ENCODE assay signal across 33 mouse cellular contexts in the genomic region with DNA sequence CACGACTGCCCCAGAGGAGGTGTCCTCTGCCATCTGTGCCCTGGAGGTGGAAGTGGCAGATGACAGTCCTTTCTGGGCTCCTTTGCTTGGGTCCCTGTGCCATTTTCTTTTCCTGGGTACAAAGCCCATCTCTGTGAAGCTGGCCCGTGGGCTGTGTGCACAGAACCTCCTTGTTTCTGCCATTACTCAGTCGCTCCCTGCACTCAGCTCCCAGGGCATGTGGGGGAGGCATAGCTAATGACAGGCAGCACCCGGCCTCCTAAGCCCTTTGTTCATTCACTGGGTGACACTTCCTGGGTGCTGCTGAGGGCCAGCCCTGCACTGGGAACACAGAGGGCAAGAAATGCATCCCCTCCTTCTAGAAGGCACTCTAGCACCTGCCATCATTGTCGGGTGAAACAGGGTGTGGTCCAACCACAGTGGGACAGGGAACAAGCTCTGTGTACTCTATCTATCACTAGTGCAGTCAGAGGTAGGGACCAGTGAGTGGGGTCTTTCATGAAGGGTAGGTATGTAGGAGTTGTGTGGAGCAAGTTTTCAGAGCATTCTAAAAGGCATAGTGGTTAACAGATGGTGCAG.
DNase-seq lines count a peak whose midpoint lies in the region; ATAC-seq and TF ChIP-seq lines count a peak whose summit lies in the region.
"Had no signal": no experiment of that assay in that cellular context is flagged by ENCODE, and none has a peak within 500 bp of the region (broad histone marks: within the 10 kb centered on the region; RNA-seq: fewer than 3 reads in every experiment).

No protein-coding gene starts in this region.

- no peaks in the 10 kb centered on the region for H3K9me3 ChIP-seq in forebrain, embryonic 10.5 days
- H3K9me3 ChIP-seq in forebrain, embryonic 12.5 days, result no peaks in the 10 kb centered on the region
- H3K9me3 ChIP-seq: forebrain, embryonic 13.5 days; limb, embryonic 10.5 days; limb, embryonic 15.5 days; neural tube, embryonic 12.5 days; stomach, embryonic 15.5 days had no signal

- H3K4me3 ChIP-seq in forebrain, embryonic 10.5 days, result no peak overlapping the region
- no peak overlapping the region for H3K4me3 ChIP-seq in forebrain, embryonic 12.5 days (replicated peaks)
- no peak overlapping the region for H3K4me3 ChIP-seq in myocyte
- H3K4me3 ChIP-seq: erythroblast, embryonic 14.5 days; forebrain, embryonic 13.5 days; heart, embryonic 12.5 days; limb, embryonic 10.5 days; limb, embryonic 15.5 days; neural tube, embryonic 12.5 days; stomach, embryonic 15.5 days had no signal

- DNase-seq in forebrain, embryonic 10.5 days (ENCODE audit: extremely low spot score, low spot score), result no peak
- DNase-seq in layer of hippocampus, adult 9-11 months, result peak; percentile 85
- no peak for DNase-seq in layer of hippocampus, postnatal 10 days (ENCODE audit: low spot score in 2 of 2)
- DNase-seq in ovary, postnatal 36 days (ENCODE audit: low spot score), result no peak
- DNase-seq in heart, adult 9 months (ENCODE audit: low spot score in 2 of 2), result no peak
- DNase-seq: adrenal gland, postnatal 10 days; cerebellum, adult 11-12 months; cerebellum, adult 9-11 months; gastrocnemius, postnatal 25 days; heart, adult 18-20 months; heart, postnatal 4 days; kidney, adult 11 months; kidney, postnatal 14 days; lung, embryonic 14.5 days; lung, postnatal 14 days; midbrain, embryonic 14.5 days; right cerebral cortex, postnatal 14 days; thymus, adult 18-20 months; thymus, postnatal 4 days had no signal

- ATAC-seq in forebrain, embryonic 12.5 days (ENCODE audit: low FRiP score), result no peak
- peak; percentile 16 for ATAC-seq in activated CD4-positive, CD25-positive, alpha-beta regulatory T cell, adult 4 months
- ATAC-seq: forebrain, embryonic 13.5 days; inflammation-experienced regulatory T-cells, adult 6 months had no signal

- H3K9ac ChIP-seq in forebrain, embryonic 12.5 days, result no peak overlapping the region
- H3K9ac ChIP-seq: forebrain, embryonic 13.5 days; heart, embryonic 12.5 days; hindbrain, embryonic 14.5 days; limb, embryonic 15.5 days; liver, embryonic 14.5 days; lung, embryonic 14.5 days; neural tube, embryonic 12.5 days; stomach, embryonic 15.5 days had no signal

- H3K36me3 ChIP-seq in forebrain, embryonic 10.5 days (replicated peaks), result no peaks in the 10 kb centered on the region
- no peaks in the 10 kb centered on the region for H3K36me3 ChIP-seq in forebrain, embryonic 12.5 days (replicated peaks)
- no peaks in the 10 kb centered on the region for H3K36me3 ChIP-seq in myocyte (ENCODE audit: control insufficient read depth, insufficient read depth)
- H3K36me3 ChIP-seq: heart, embryonic 12.5 days; limb, embryonic 10.5 days; neural tube, embryonic 12.5 days; stomach, embryonic 15.5 days had no signal

- 0 out of 2 replicates have a peak overlapping the region, but pooled peaks have one; percentile 12 for H3K27ac ChIP-seq in forebrain, embryonic 10.5 days
- H3K27ac ChIP-seq in forebrain, embryonic 12.5 days, result no peak overlapping the region
- H3K27ac ChIP-seq: forebrain, embryonic 13.5 days; hindbrain, embryonic 14.5 days; limb, embryonic 10.5 days; limb, embryonic 15.5 days; liver, embryonic 14.5 days; neural tube, embryonic 12.5 days; stomach, embryonic 15.5 days had no signal

- H3K4me1 ChIP-seq in forebrain, embryonic 10.5 days, result peaks cover 25% of the 10 kb centered on the region
- H3K4me1 ChIP-seq in forebrain, embryonic 12.5 days, result no peaks in the 10 kb centered on the region
- H3K4me1 ChIP-seq: forebrain, embryonic 13.5 days; neural tube, embryonic 12.5 days; stomach, embryonic 15.5 days had no signal

- H3K4me2 ChIP-seq in forebrain, embryonic 12.5 days, result no peak overlapping the region
- peak overlapping the region; percentile 8 for H3K4me2 ChIP-seq in myocyte (ENCODE audit: low read depth)
- H3K4me2 ChIP-seq: forebrain, embryonic 13.5 days; heart, embryonic 12.5 days; hindbrain, embryonic 14.5 days; limb, embryonic 15.5 days; lung, embryonic 14.5 days; neural tube, embryonic 12.5 days; stomach, embryonic 15.5 days had no signal

- no peaks in the 10 kb centered on the region for H3K79me2 ChIP-seq in myocyte (ENCODE audit: control insufficient read depth, insufficient read depth)

- no peak for TF ChIP-seq POLR2A in myocyte (IDR thresholded peaks at IDR 0.05; ENCODE audit: insufficient read length, low read depth)

- H3K27me3 ChIP-seq in forebrain, embryonic 10.5 days (ENCODE audit: poor library complexity, severe bottlenecking), result no peaks in the 10 kb centered on the region
- H3K27me3 ChIP-seq in forebrain, embryonic 12.5 days, result no peaks in the 10 kb centered on the region
- no peaks in the 10 kb centered on the region for H3K27me3 ChIP-seq in myocyte (ENCODE audit: control insufficient read depth, insufficient read depth, insufficient read length)
- H3K27me3 ChIP-seq: CH12.LX; forebrain, embryonic 13.5 days; heart, embryonic 12.5 days; limb, embryonic 15.5 days; neural tube, embryonic 12.5 days; stomach, embryonic 15.5 days had no signal

- 80% methylated on average over 5 of the region's 5 CpGs for WGBS in forebrain, embryonic 10.5 days
- 79% methylated on average over 5 of the region's 5 CpGs for WGBS in forebrain, embryonic 12.5 days

- no peak overlapping the region for H3ac ChIP-seq in myocyte (ENCODE audit: control insufficient read depth, insufficient read length)

TF ChIP-seq in myocyte, 11 proteins besides CTCF, POLR2A, EP300 and RAD21:
- TF ChIP-seq TCF12 (IDR thresholded peaks at IDR 0.05; ENCODE audit: insufficient read depth, poor library complexity, severe bottlenecking) (no peak), POLR2AphosphoS2 (IDR thresholded peaks at IDR 0.05; ENCODE audit: insufficient read length, low read depth) (no peak), USF1 (IDR thresholded peaks at IDR 0.05; ENCODE audit: low read depth) (no peak), MYOD1 (IDR thresholded peaks at IDR 0.05; ENCODE audit: control insufficient read depth in 1 of 3, insufficient read length in 2 of 3, low read depth in 2 of 3) (peak in 2 of 3 experiments; percentile 15 to 67), E2F4 (IDR thresholded peaks at IDR 0.05; ENCODE audit: insufficient read depth) (no peak), CEBPB (IDR thresholded peaks at IDR 0.05; ENCODE audit: insufficient read depth, poor library complexity, severe bottlenecking) (no peak), SRF (IDR thresholded peaks at IDR 0.05; ENCODE audit: control insufficient read depth, insufficient read length, low read depth) (no peak), REST (IDR thresholded peaks at IDR 0.05; ENCODE audit: insufficient read depth, insufficient read length) (no peak), MAX (IDR thresholded peaks at IDR 0.05; ENCODE audit: low read depth) (no peak), TCF3 (IDR thresholded peaks at IDR 0.05; ENCODE audit: insufficient read length, low read depth) (no peak), MYOG (IDR thresholded peaks at IDR 0.05; ENCODE audit: control insufficient read depth in 1 of 3, insufficient read depth in 1 of 3, insufficient read length in 2 of 3, low read depth in 2 of 3) (peak in 2 of 3 experiments; percentile 32 to 61)
